Mouse (Mus musculus): ENCODE results near the gene Myh14. TPM values are rescaled to one million over a fixed set of nuclear protein-coding genes. Genes with fewer than 3 reads are reported as not detected.
"Not testable (repeated sequence)": the region's sequence is repeated elsewhere in the genome, so short reads cannot be mapped to it uniquely, and the experiment has no call there.

Myh14 gene
- polyA plus RNA-seq (2012): under 0.01 TPM in 1 of 2 replicates, not detected in the other

DNA sequence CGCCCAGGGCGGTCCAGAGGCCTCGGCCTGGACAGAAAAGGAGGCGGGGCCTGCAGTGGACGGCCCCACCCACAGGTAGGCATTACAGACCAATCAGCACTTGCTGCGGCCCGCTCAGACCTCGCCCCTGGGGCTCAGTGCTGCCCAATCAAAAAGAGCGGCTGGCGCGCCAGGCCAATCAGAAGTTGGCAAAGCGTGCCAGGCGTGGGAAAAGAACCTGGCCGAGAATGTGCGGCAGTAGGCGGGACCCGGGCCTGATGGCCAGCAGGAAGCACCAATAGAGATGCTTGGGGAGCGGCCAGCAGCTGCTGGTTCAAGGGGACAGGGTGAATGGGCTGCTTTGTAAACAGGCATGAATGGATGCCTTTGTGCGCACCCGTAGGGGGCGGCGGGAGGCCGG, at the start of gene Myh14:
Gene Myh14 (minus strand): TSS at position 41 of the 400 bp plus-strand sequence.
- H3K4me3 ChIP-seq (replicated peaks): no peak within 1 kb of the TSS
- no peaks in the 10 kb centered on the region for H3K36me3 ChIP-seq (ENCODE audit: control insufficient read depth)
- H3K27me3 ChIP-seq (ENCODE audit: control insufficient read depth): peaks cover 11% of the 10 kb centered on the region
- peaks cover 4% of the 10 kb centered on the region for H3K4me1 ChIP-seq (ENCODE audit: control insufficient read depth)
- no peak for TF ChIP-seq GATA1 (IDR thresholded peaks at IDR 0.05; ENCODE audit: low read length)
- no peak for TF ChIP-seq TAL1 (IDR thresholded peaks at IDR 0.05; ENCODE audit: low read length)
- H3K9me3 ChIP-seq (ENCODE audit: control insufficient read depth, low read length): peaks cover 2% of the 10 kb centered on the region

DNA sequence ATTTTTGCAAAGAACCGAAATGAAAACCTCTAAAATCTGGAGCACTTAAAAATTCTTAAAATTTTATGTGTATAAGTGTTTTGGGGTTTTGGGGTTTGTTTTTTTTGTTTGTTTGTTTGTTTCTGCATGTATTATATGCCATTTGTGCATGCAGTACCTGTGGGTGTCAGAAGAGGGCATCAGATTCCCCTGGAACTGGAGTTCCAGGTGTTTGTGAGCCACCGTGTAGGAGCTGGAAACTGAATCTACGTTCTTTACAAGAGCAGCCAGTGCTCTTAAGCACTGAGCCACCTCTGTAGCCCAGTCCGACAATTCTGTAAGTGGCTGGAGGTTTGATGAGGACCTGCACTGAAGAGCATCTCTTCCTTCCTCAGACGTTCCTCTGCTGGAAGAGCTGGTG, 39.2 kb upstream of the Myh14 start:
- H3K4me1 ChIP-seq (ENCODE audit: control insufficient read depth): no peaks in the 10 kb centered on the region
- H3K9me3 ChIP-seq (ENCODE audit: control insufficient read depth, low read length): peaks cover 18% of the 10 kb centered on the region
- H3K36me3 ChIP-seq (ENCODE audit: control insufficient read depth): no peaks in the 10 kb centered on the region
- no peak overlapping the region for H3K4me3 ChIP-seq (replicated peaks)
- TF ChIP-seq GATA1 (IDR thresholded peaks at IDR 0.05; ENCODE audit: low read length) (no peak), TAL1 (IDR thresholded peaks at IDR 0.05; ENCODE audit: low read length) (no peak)
- peaks cover 3% of the 10 kb centered on the region for H3K27me3 ChIP-seq (ENCODE audit: control insufficient read depth)

DNA sequence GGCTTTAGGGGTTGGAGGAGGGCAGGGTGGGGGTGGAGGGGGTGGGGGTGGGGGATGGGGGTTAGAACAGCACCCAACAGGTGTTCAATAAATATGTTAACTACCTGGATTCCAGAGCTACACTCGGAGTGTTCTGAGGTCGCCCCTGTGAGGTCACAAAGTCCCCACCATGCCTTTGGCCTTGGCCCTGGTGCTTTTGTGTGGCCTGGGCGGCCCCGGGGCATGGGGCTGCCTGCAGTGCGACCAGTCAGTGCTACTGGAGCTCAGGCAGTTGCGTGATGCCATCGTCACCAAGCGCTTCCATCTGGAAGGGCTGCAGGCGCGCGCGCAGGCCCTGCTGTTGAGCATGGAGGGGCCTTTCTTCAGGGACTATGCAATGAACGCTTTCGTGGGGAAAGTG, 37.9 kb upstream of the Myh14 start, which contains the start of gene Izumo2:
Gene Izumo2 (plus strand): TSS at position 169 of the 400 bp plus-strand sequence.
- no peak within 1 kb of the TSS for H3K4me3 ChIP-seq (replicated peaks)
- TF ChIP-seq GATA1 (IDR thresholded peaks at IDR 0.05; ENCODE audit: low read length): no peak
- no peak for TF ChIP-seq TAL1 (IDR thresholded peaks at IDR 0.05; ENCODE audit: low read length)
- H3K27me3 ChIP-seq (ENCODE audit: control insufficient read depth): peaks cover 3% of the 10 kb centered on the region
- no peaks in the 10 kb centered on the region for H3K4me1 ChIP-seq (ENCODE audit: control insufficient read depth)
- peaks cover 18% of the 10 kb centered on the region for H3K9me3 ChIP-seq (ENCODE audit: control insufficient read depth, low read length)
- H3K36me3 ChIP-seq (ENCODE audit: control insufficient read depth): no peaks in the 10 kb centered on the region

DNA sequence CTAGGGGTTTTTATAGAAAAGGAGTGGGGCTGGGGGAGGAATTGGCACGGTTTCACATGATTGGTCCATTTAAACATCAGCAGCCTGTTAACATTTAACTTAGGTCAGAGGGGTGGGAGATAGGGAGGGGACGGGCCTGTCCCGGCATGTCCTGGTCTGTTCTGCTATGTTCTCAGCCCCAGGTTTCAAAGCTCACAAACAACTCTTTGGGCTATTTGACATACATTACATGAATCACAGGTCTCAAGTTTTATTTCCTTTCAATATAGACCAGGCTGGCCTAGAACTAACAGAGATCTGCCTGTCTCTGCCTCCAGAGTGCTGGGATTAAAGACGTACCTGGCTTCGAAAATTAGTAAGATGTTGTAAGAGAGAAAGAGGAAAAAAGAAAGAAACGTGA, 37.5 kb upstream of the Myh14 start:
- H3K36me3 ChIP-seq (ENCODE audit: control insufficient read depth); H3K4me1 ChIP-seq (ENCODE audit: control insufficient read depth); H3K27me3 ChIP-seq (ENCODE audit: control insufficient read depth); H3K4me3 ChIP-seq (replicated peaks): not testable (repeated sequence)
- peaks cover 18% of the 10 kb centered on the region for H3K9me3 ChIP-seq (ENCODE audit: control insufficient read depth, low read length)

DNA sequence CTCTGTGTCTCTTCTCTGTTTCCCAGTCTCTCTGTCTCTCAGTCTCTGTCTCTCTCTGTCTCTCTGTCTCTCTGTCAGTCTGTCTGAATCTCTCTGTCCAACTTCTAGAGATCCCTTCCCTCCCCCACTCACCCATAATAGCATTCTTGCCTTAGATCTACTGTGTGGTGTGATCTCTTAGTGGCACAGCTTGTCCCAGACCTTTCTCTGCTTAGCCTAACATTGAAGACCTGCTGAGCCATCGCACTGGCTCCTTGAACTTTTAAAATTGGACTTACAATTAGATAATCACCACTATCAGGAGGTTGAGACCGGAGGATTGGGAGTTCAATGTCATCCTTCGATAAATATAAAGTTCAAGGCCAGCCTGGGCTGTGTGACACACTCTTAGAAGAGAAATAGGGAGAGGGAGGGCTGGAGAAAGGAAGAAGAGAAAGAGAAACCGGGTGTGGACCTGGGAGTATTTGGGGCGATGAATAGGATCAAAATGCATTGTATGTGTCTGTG, 36.6 kb upstream of the Myh14 start:
- Histone ChIP-seq H3K36me3 (ENCODE audit: control insufficient read depth) (no peaks in the 10 kb centered on the region), H3K27me3 (ENCODE audit: control insufficient read depth) (peaks cover 3% of the 10 kb centered on the region), H3K4me3 (replicated peaks) (no peak overlapping the region), H3K9me3 (ENCODE audit: control insufficient read depth, low read length) (peaks cover 18% of the 10 kb centered on the region), H3K4me1 (ENCODE audit: control insufficient read depth) (no peaks in the 10 kb centered on the region)
- no peak for TF ChIP-seq TAL1 (IDR thresholded peaks at IDR 0.05; ENCODE audit: low read length)
- no peak for TF ChIP-seq GATA1 (IDR thresholded peaks at IDR 0.05; ENCODE audit: low read length)

DNA sequence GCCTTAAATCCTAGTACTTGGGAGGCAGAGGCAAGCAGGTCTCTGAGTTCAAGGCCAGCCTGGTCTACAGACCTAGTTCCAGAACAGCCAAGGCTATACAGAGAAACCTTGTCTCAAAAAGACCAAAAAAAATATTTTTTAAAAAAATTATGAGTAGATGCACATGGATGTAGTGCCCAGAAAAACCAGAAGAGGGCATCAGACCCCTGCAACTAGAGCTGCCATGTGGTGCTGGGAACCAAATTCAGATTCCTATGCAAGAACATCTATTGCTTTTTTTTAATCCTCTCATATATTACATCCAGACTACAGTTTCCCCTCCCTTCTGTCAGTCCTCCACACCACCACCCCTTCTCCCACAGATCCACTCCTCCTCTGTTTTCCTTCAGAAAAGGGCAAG, 35.7 kb upstream of the Myh14 start:
- Histone ChIP-seq H3K36me3 (ENCODE audit: control insufficient read depth) (no peaks in the 10 kb centered on the region), H3K4me3 (replicated peaks) (no peak overlapping the region), H3K9me3 (ENCODE audit: control insufficient read depth, low read length) (peaks cover 18% of the 10 kb centered on the region), H3K27me3 (ENCODE audit: control insufficient read depth) (peaks cover 3% of the 10 kb centered on the region), H3K4me1 (ENCODE audit: control insufficient read depth) (no peaks in the 10 kb centered on the region)
- TF ChIP-seq GATA1 (IDR thresholded peaks at IDR 0.05; ENCODE audit: low read length): no peak
- TF ChIP-seq TAL1 (IDR thresholded peaks at IDR 0.05; ENCODE audit: low read length): no peak

DNA sequence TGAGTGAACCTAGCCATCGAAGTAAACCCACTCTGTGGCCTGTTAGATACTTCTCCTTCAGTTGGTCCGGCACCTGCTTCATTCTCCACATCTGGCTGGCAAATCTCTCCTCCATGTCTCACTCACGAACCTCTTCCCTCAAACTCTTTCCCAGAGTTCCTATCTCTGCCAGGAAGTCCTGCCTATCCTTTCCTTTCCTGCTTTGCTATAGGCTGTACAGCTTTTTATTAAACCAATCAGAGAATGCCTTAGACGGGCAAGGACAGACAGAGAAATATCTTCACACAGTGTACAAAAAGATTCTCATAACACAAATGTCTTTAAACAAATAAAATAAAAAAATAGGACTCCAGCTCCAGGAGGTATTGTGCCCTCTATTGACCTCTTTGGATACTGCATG, 34.4 kb upstream of the Myh14 start:
- H3K27me3 ChIP-seq (ENCODE audit: control insufficient read depth): no peaks in the 10 kb centered on the region
- TF ChIP-seq TAL1 (IDR thresholded peaks at IDR 0.05; ENCODE audit: low read length) (no peak), GATA1 (IDR thresholded peaks at IDR 0.05; ENCODE audit: low read length) (no peak)
- no peak overlapping the region for H3K4me3 ChIP-seq (replicated peaks)
- H3K9me3 ChIP-seq (ENCODE audit: control insufficient read depth, low read length): peaks cover 12% of the 10 kb centered on the region
- no peaks in the 10 kb centered on the region for H3K4me1 ChIP-seq (ENCODE audit: control insufficient read depth)
- no peaks in the 10 kb centered on the region for H3K36me3 ChIP-seq (ENCODE audit: control insufficient read depth)

DNA sequence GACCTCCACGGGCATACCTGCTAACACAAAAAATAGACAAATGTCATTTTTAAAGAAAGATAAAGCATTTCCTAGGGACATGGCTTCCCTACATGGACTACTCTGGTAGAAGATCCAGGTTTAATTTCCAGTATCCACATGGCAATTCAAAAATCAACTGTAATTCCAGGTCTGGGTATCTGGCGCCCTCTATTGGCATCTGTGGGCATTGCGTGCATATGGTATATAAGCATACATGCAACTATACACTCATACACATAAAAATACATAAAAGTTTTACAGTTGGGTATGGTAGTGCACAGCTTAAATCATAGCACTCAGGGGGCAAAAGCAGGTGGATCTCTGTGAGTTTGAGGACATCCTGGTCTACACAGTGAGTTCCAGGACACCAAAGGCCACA, 33.7 kb upstream of the Myh14 start:
- no peak for TF ChIP-seq GATA1 (IDR thresholded peaks at IDR 0.05; ENCODE audit: low read length)
- no peak for TF ChIP-seq TAL1 (IDR thresholded peaks at IDR 0.05; ENCODE audit: low read length)
- Histone ChIP-seq H3K27me3 (ENCODE audit: control insufficient read depth) (no peaks in the 10 kb centered on the region), H3K36me3 (ENCODE audit: control insufficient read depth) (no peaks in the 10 kb centered on the region), H3K4me3 (replicated peaks) (no peak overlapping the region), H3K4me1 (ENCODE audit: control insufficient read depth) (no peaks in the 10 kb centered on the region), H3K9me3 (ENCODE audit: control insufficient read depth, low read length) (peaks cover 9% of the 10 kb centered on the region; the same call in 1 of the 2 replicates)

DNA sequence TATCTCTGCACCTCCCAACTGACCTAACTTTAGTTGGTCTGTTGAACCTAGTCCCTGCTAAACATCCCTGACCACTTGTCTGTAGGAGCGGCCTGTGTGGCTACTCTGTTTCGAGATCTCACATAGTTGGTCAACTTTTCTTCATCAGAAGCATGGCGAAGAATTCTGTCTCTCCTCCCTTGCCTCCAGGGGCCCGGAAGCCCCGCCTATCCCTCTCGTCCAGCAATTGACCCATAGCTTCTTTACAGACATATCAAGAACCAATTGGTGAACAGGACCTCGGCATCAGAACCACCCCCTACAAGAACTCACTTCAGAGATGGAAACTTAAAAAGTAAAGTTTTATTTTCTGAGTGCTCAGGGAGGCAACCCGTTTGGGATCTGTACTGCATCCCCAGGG, 32.3 kb upstream of the Myh14 start:
- H3K27me3 ChIP-seq (ENCODE audit: control insufficient read depth): 0 out of 2 replicates have a peak, but pooled peaks cover 2% of the 10 kb centered on the region
- no peak for TF ChIP-seq TAL1 (IDR thresholded peaks at IDR 0.05; ENCODE audit: low read length)
- TF ChIP-seq GATA1 (IDR thresholded peaks at IDR 0.05; ENCODE audit: low read length): no peak
- H3K4me1 ChIP-seq (ENCODE audit: control insufficient read depth): peaks cover 3% of the 10 kb centered on the region
- H3K9me3 ChIP-seq (ENCODE audit: control insufficient read depth, low read length): peaks cover 6% of the 10 kb centered on the region; the same call in 1 of the 2 replicates
- no peak overlapping the region for H3K4me3 ChIP-seq (replicated peaks)
- no peaks in the 10 kb centered on the region for H3K36me3 ChIP-seq (ENCODE audit: control insufficient read depth)

DNA sequence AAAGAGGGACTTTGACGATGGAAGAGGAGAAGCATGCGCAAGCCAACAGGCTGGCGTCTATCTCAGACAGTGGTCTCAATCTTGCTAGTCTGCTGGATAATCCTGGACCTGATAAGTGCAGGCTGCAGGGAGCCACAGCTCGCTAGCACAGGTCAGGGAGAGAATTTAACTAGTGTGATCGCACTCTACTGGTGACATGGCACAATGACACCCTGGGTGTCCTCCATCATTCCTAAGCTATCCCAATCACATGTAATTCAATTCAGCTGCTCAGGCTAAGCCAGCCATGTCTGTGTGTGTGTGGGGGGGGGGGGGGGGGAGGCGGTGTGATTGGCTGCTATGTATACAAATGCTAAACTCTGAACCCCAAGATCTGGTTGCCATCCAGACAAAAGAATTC, 31.3 kb upstream of the Myh14 start:
- no peak for TF ChIP-seq TAL1 (IDR thresholded peaks at IDR 0.05; ENCODE audit: low read length)
- no peak for TF ChIP-seq GATA1 (IDR thresholded peaks at IDR 0.05; ENCODE audit: low read length)
- Histone ChIP-seq H3K27me3 (ENCODE audit: control insufficient read depth) (peaks cover 12% of the 10 kb centered on the region), H3K4me3 (replicated peaks) (no peak overlapping the region), H3K4me1 (ENCODE audit: control insufficient read depth) (peaks cover 11% of the 10 kb centered on the region), H3K9me3 (ENCODE audit: control insufficient read depth, low read length) (peaks cover 6% of the 10 kb centered on the region; the same call in 1 of the 2 replicates), H3K36me3 (ENCODE audit: control insufficient read depth) (no peaks in the 10 kb centered on the region)
